In the genomic region with DNA sequence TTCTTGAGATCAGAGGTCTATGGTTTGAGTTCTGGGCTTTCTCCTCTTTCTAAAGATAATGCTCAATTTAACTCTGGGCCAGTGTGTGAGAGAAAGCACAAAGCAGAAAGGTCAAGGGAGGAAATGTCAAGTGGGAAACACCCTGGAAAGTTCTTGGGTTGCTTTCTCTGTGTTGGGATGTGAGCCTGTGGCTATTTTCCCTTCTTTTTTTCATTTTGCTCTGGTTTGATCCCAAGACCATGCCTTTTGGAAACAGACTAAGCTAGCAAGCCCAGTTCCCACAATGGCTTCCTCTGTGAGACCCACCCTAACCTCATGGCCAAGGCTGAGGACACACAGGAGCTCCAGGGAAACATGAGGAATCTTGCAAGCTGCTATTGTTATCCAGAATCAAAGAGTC, we compare ENCODE assay signal across 12 mouse cellular contexts.
"Had no signal": no experiment of that assay in that cellular context is flagged by ENCODE, and none has a peak within 500 bp of the region (broad histone marks: within the 10 kb centered on the region; RNA-seq: fewer than 3 reads in every experiment).

No protein-coding gene starts in this region.

- H3K4me1 ChIP-seq: liver, embryonic 13.5 days had no signal

- DNase-seq: kidney, postnatal 10 days; kidney, postnatal 36 days; layer of hippocampus, postnatal 36 days; liver, embryonic 13.5 days; lung, adult 2 months; lung, postnatal 14 days; lung, postnatal 4 days; midbrain, embryonic 14.5 days; thymus, postnatal 25 days had no signal

- H3K27me3 ChIP-seq: kidney, embryonic 15.5 days; liver, embryonic 13.5 days had no signal

- H3K4me2 ChIP-seq: kidney, embryonic 15.5 days; liver, embryonic 13.5 days; midbrain, embryonic 11.5 days had no signal

- H3K9ac ChIP-seq: kidney, embryonic 15.5 days; liver, embryonic 13.5 days had no signal

- H3K9me3 ChIP-seq: kidney, embryonic 15.5 days; liver, embryonic 13.5 days had no signal

- H3K4me3 ChIP-seq: kidney, embryonic 15.5 days; left cerebral cortex, adult 2 months; liver, embryonic 13.5 days had no signal

- H3K36me3 ChIP-seq: kidney, embryonic 15.5 days; liver, embryonic 13.5 days had no signal

- H3K27ac ChIP-seq: kidney, embryonic 15.5 days; left cerebral cortex, adult 2 months; liver, embryonic 13.5 days had no signal
